Mouse (Mus musculus) spleen, adult 18-20 months (tissue): Measurements from ENCODE around the gene Aqp6.

ENCODE experiments used
- DNase-seq, 2 experiments: peaks; one replicate each; pipeline ENCODE4 v3.0.0; 2022; ENCODE audit warnings: mixed read lengths in 2 of 2

The Aqp6 gene

DNA sequence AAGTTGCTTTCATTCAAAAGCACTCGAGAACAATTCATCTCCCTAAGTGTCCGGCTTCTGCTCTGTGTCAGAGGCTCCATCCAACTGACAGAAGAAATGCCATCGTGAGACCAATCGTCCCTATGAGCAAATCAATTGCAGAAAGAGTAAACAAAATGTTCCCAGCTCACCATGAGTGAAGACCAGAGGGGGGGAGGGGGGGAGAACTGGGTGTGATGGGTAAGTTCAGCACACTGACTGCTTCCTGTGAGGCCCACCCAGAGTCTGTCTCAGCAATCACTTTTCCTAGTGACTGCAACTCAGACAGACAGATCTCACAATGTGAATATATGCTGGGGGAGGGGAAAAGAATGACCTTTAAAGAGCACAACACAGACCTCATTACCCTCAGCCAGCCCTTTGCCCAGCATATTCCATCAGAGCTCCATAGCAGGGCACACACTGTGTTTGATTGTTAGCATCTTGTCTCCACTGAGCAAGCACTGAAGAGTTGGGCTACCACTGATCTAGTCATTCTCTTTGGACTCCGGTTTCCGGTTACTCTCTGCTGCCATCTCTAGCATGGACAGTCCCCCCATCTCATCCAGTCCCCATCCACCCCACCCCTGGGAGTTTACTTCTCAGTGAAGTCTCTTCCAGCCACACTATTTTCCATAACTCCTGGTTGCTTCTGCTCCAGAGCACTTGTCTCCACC lies 48.0 kb downstream of the Aqp6 start:
- DNase-seq = no peak

DNA sequence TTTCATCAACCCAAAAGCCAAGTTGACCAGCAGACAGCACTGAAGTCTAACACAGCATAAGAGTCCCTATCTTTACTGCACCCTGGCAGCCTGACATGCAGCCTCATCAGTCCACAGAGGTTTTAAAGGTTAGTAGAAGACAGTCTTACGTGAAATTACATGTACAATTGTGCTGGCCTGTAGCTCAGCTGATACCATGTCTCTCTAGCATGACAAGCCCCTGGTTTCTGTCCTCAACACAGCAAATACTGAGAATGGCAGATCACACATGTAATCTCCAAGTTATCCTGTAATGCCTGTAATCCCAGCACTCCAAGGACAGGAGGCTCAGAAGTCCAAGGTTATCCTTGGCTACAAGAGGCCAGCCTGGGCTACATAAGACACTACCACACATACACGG lies 49.1 kb downstream of the Aqp6 start:
- no peak for DNase-seq

DNA sequence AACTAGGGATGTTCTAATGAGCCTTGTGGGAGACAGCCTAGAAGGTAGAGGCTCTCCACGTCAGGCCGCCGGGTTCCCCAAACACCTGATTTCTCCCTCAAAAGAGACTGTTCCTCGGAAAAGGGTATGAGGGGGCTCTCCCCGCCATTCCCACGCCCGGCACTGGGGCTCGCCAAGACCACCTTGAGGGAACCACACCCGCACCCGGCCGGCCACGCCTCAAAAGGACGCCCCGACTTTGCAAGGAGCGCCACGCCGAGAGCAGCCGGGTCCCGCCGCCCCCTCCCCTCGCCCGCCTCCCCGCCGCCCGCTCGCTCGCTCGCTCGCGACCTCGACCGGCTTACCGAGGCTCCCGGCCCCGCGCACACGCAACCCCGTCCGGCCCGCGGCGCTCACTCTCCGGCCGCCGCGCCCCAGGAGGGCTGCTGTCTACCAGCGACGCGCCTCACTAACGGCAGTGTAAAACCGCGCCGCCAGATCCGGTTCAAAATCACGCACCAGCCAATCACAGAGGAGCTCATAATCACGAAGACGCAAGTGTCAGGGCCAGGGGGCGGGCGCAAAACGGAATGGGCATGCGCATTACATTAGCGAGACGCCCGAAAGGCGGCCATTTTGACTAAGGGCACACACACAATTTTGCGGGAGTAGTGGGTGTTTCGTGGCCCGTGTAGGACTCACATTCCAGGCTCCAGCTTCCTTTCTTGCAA lies 50.1 kb downstream of the Aqp6 start, which contains the start of gene Racgap1:
TSS of gene Racgap1 (minus strand) at position 494 of the 710 bp plus-strand sequence.
- DNase-seq = peak; percentile 92 to 96

DNA sequence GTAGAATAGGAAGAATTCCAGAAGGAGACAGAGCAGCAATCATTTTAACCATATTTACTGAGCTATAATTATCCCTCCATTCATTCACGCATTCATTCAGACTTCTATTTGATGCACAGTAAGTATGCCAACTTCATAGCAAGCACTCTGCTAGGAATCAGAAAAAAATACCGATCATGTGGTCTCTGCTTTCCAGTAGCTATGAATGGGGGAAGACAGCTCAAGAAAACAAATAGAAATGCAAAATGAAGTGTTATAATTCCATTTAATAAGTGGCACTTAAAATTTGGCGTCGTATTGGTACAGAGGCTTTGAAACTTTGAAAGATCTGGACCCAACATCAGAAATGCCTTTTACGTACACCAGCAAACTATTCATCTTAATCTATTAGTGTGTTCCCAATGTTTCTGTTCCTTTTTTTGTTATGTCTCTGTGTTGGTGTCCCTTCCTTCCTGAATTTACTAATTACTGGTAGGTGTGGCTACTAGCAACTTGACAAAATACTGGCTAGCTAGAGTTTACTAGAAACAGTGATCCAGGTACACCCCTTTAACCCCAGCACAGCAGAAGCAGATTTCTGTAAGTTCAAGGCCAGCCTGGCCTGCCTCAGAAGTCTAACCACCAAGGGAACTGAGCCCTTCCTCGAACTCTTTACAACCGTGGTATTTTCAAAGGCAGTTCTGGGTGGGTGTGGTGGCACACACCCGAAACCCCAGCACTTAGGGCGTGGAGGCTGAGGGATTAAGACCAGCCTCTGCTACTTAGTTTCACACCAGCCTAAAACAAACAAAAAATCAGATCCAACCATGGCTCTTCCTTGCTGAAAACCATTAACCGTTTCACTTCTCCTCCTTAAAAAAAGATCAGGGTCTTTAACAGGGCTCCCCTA lies 51.0 kb downstream of the Aqp6 start:
- no peak for DNase-seq

DNA sequence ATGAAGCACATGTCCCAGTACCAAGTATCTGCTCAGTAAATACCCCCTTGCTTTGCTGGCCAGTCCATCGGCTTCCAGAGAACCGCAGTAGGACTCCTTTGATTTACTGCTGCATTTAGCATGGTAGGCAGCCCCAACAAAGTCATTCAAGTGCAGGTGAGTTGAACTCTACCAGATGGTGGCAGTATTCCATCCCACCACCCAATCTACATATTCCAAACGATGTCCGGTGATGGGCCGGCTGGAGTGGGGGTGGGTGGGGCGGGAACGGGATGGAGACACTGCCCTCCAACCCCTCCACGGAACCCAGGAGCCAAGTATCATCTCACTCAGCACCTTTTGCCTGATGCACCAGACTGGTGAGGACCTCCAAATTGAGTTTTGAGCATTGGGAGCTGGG lies 52.1 kb downstream of the Aqp6 start:
- no peak for DNase-seq

DNA sequence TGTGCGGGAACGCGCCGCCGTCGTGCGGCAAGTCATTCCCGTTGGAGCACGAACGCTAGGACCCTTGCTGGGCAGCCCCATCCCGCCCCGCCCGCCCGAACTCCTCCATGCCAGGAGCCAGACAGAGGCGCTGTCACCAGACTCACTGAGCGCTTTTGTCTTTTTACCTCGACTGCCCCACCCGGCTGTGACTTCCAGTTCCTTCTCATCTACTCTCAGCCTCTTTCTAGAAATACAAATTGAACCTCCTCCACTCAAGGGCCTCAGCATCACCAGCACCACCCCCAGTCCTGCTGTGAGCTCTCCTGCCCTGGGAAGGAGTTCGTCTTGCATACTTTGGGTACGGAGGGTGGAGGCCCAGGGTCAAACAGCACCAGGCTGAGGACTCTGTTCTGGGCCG lies 52.7 kb downstream of the Aqp6 start:
- no peak for DNase-seq
